Mouse (Mus musculus): ENCODE data around the gene Pax3. TPM values are rescaled to one million over a fixed set of nuclear protein-coding genes. Genes with fewer than 3 reads are reported as not detected.

The Pax3 gene
- total RNA-seq, 2 experiments from 2014 or later: not detected

- DNase-seq: no peak
- intact Hi-C loops (cut with DNase I): no loop called here
These were observed 3.3 kb upstream of the Pax3 start for GRCm38 (mm10) chr1:78200191-78200590.

GRCm38 (mm10) chr1:78199221-78199620, 2.3 kb upstream of the Pax3 start:
- DNase-seq: no peak
- intact Hi-C loops (cut with DNase I): no loop called here

DNA sequence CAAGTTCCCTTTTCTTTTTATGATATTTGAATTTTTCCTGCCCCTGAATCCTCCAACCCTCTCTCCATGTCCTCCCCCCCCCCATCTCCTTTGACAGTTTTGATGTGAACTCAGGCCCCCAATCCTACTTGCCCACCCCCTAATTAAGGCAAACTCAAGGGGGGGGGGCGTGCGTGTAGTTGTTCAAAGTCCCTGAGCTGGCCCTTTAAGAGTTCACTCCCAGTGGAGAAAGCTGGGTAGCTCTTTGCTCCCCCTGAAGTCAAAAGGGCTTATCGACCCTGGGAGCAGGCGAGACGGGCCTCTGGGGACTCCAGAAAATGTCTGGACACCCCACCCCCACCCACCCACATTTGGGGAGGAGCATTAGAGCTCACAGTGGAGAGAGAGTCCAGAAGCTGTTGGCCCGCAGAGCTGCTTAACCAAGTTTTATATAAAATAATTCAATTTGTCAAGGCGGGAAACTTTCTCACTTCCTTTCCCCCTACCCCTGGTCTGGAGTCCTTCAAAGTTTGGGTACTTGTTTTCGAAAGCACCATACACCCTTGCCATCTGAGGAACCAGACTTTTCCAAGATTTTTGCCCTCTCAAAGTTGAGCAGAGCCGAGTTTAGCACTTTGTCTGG, 1.5 kb upstream of the Pax3 start:
- no peak for DNase-seq
- intact Hi-C loops (cut with DNase I): no loop called here

DNA sequence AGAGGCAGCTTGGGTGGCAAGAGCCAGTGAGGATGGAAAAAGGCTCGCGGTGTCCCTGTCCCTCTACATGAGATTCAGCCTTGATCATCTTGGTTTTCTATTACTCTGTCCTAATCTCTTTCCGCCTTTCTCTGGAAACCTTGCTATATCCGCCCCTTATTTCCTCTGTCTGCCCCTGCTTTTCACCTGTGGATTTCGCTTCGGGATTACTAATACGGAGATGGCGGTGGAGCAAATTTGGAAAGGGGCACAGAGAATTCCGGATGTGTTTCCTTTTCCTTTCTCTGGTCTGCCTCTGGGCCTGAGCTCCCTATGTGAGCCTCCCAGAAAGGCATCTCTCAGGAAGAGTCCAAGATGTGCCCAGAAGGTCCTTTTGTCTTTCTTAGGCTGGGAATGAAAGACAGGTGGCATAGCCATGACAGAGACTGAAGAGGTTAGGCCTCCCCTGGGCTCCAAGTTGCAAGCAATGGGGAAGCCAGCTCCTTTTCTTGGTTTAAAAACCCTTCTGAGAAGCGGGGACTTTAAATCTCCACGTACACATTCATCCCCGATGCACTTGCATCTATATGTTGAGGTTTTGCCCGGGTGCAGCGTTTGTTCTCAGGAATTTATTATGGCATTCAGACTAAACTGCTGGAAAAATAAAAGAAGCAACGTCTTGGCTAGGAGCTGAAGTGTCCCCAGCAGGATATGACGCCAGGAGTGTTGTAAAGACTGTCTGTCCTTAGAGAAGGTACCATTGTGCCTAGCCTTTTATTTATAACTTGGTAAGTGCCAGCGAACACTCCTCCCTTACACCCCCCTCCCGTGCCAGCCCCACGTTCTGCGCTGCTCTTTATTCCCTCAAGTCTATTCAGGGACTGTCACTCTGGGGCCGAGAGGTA, 659 bp upstream of the Pax3 start:
- intact Hi-C loops (cut with DNase I): no loop called here
- DNase-seq: no peak

- no peak for DNase-seq
- intact Hi-C loops (cut with DNase I): no loop called here
These were observed 892 bp downstream of the Pax3 start for GRCm38 (mm10) chr1:78195771-78196712.

GRCm38 (mm10) chr1:78195145-78195544, 1.8 kb downstream of the Pax3 start:
- no peak for DNase-seq

DNA sequence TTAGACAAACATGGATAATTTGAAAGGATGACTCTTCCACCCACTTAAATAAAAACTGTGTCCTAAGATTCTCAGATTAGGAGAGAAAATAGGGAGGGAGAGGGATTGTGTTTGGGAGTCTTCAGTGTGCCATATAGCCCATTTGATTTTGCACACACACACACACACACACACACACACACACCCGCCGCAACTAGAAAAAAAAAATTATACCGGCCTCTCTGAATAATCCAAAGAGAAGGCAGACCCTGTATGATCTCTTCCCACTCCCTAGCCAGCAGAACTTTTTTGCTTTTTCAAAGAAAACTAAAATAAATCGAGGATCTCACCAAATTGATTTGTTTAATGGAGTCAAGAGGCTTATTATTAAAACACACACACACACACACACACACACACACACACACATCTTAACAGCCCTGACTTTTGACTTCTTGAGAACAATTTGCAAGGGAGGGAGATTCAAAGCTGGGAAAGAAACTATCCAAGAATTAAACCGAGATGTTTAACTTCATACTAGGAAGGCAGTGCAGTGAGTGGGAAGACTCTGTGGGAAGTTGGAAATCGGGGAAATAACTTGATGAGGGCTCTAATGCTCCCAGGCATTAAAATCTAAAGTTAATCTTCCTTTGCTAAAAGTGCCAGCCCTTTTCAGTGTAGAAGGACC, 2.4 kb downstream of the Pax3 start:
- no peak for DNase-seq
- intact Hi-C loops (cut with DNase I): no loop called here

More at GRCm38 (mm10) chr1:78195145-78195544, 1.8 kb downstream of the Pax3 start:
- intact Hi-C loops (cut with DNase I): no loop called here

DNA sequence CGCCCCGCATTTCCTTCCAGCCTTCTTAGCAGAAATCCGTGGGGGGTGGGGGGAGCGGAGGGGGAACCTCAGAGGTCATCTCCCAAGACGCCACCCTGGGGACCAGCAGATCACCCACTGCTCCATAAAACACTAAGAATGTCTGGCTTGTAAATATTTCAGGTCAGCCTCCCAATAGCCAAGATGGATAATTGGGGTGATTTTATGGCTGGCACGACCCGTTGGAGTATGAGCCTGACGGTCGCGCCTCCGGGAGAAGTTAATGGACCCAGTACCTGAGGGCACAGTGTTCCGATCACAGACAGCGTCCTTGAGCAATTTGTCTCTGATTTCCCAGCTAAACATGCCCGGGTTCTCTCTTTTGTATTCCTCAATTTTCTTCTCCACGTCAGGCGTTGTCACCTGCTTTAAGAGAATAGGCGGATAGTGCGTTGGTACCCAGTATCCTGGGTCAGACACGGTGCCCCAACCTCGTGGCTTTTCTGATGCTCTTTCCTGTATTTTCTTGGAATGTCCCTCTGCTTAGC, 3.4 kb downstream of the Pax3 start:
- intact Hi-C loops (cut with DNase I): no loop called here

DNA sequence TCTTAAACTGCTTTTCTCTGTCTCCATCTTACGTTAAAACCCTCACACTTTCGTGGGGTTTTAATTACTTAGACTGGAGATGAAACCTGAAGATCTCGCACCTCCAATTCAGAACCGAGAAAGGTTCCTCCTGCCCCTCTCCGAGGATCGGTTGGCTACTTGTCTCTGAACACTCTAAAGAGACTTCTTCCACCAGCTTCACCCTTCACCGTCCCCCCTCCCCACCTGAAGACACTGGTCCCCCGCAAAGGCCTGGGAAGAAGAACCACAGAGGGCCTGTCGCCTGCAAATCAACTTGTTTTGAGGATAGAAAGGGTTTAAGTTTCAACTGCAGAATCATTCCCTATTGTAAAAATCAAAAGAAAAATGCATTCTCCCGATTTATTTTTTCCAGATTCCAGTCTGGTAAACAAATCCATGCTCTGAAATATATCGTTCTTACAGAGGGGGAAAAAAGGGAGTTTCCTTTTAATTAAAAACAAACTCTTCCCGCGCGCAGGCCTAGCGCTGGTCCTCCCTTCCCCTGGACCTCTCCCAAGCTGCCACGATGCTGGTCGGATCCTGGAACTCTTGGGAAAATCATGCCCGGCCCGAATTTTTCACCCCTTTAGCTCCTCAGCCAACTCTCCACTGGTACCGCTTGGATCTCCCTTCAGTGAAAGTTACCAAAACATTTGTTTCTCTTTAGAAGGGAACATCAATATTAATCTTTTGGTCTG, 4.0 kb downstream of the Pax3 start:
- intact Hi-C loops (cut with DNase I): no loop called here
- peak in 1 of 2 experiments; percentile 6 for DNase-seq

More for the DNA sequence above, 3.4 kb downstream of the Pax3 start:
- DNase-seq: no peak

GRCm38 (mm10) chr1:78192217-78192735, 4.7 kb downstream of the Pax3 start:
- no peak for DNase-seq
- intact Hi-C loops (cut with DNase I): no loop called here

DNA sequence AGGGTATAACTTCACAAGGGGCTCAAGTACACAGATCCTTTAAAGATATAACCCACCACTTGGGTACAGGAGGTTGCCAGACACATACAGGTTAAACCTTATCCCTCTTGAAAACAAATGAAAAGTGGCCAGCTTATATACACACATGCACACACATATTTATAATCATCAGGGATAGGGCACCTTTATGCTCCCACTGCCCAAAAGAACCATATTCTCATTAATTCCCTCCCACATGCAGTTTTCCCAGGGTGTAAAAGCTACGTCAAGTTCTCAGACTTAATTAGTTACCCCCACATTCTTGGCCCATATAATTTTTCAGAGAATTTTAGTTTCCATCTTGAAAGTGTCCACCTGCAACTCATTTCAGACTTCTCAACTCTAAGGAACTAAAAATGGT, 5.2 kb downstream of the Pax3 start:
- DNase-seq: no peak
- intact Hi-C loops (cut with DNase I): no loop called here

DNA sequence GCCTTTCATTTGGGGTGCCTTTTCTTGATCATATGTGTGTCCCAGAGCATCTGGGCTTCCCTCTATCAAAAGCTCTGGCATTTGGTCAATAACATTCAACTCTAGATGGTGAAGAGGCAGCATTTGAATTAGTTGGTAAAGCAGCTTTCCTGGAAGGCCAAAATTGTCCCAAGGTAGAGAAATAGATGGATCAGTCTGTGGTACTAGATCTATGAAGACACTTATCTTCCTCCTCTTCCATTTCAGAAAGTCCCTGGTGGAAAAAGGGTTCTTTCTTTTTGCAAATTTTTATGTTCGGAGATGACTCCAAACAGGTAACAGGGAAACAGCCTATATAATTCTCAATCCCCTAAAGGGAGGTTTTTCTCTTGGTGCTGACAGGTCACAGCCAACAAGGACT, 5.6 kb downstream of the Pax3 start:
- no peak for DNase-seq
- intact Hi-C loops (cut with DNase I): no loop called here

- intact Hi-C loops (cut with DNase I): no loop called here
- no peak for DNase-seq
These were observed 6.4 kb downstream of the Pax3 start for GRCm38 (mm10) chr1:78190386-78191111.

DNA sequence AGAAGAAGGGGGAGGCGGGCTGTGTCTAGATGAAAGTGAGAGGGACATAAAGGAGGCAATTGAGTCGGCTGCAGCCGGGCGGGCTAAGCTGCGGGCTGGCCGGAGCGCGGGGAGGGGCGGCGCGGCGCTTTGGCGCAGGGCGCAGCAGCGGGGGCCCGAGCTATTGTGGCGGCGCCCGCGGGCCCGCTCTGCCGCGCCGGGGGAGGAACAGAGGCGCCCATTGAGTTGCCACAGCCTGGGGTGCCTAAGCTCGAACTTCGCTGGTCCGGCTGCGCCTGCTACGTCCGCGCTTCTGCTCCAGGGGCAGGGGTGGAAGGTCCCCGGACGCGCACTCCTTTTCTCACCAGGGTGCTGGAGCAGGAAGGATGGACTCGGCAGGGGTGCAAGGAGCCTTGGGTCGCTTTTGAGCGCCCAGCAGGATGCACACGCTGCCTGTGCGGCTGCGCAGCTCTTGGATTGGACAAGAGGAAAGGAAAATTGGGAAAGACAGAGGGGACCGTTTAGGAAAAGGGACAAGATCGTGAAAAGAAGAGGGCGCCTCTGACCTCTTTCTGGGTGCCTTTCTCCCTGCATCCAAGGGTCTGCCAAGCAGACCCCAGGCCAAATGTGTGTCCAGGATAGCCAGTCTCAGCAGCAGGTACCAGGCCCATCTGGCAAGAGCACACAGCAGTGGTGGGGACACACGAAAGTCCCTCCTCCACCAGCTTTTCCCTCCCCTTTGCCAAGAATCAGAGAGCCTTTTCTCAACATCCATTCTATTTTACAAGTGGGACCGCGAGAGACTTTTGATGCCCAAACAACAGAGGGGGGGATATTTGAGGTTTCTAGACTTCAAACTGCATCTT, 7.2 kb downstream of the Pax3 start:
- no peak for DNase-seq
- intact Hi-C loops (cut with DNase I): no loop called here

DNA sequence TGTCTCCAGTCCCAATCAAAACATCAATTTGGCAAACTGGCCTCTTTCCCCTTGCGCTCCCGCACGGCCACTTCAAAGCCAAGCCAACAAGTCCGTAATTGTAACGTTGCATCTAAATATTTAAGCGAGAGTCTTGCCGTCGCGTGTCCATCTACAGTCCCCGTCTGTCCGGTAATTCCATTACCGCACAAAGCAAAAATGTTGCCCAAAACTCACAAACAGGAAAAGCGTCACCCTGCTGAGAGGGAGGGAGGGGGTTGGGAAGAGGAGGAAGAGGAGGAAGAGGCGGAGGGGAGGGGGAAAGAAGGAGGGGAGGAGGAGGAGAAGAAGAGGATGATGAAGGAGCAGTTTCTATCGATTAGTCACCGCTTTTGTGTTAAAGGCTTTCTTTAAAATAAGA, 7.9 kb downstream of the Pax3 start:
- intact Hi-C loops (cut with DNase I): no loop called here

GRCm38 (mm10) chr1:78188299-78188698, 8.6 kb downstream of the Pax3 start:
- no peak for DNase-seq
- intact Hi-C loops (cut with DNase I): no loop called here

More for the DNA sequence above, 7.9 kb downstream of the Pax3 start:
- no peak for DNase-seq

DNA sequence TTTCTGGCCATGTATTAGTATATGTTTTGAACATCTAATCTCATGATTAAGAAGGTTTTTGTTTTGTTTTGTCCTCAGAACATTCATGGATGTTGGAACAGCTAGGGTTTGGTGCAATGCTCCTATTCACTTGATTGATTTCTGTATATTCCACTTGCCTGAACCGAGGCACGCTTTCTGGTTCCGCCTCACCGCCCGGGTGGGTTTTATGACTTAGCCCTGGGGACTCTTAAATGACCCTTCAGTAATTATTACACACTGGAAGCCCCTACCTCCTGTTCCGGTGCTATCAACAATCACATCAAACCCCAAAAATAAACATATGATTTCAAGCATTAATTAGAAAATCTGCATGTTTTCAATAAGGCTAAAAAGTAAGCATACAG, 9.2 kb downstream of the Pax3 start:
- no peak for DNase-seq
- intact Hi-C loops (cut with DNase I): no loop called here
